Comparison of ENCODE assay signal across 8 mouse cellular contexts in genomic region chrX:160502048-160503041, GRCm38 (mm10). TPM values are rescaled to one million over a fixed set of nuclear protein-coding genes. Genes with fewer than 3 reads are reported as not detected.
DNase-seq lines count a peak whose midpoint lies in the region; ATAC-seq and TF ChIP-seq lines count a peak whose summit lies in the region.

TSS of gene Phka2 (plus strand) at chrX:160502166.

- peak within 1 kb of the TSS; percentile 92 for H3K27ac ChIP-seq in bone marrow macrophage, adult 2 months (ENCODE audit: insufficient read depth, low read depth, low read length)
- peak within 1 kb of the TSS; percentile 88 for H3K27ac ChIP-seq in embryonic fibroblast, embryonic 13.5 days (ENCODE audit: insufficient read depth, low read length)
- peak within 1 kb of the TSS; percentile 90 for H3K27ac ChIP-seq in heart, embryonic 10.5 days
- H3K27ac ChIP-seq in kidney, embryonic 15.5 days, result peak within 1 kb of the TSS; percentile 94

- DNase-seq in A20 (ENCODE audit: low read depth, low spot score), result peak; percentile 90
- DNase-seq in heart, embryonic 10.5 days (ENCODE audit: low spot score), result peak; percentile 91
- peak; percentile 88 for DNase-seq in liver
- peak; percentile 83 to 90 for DNase-seq in spleen, postnatal 4 days (ENCODE audit: low spot score in 2 of 2)

- TF ChIP-seq CTCF in bone marrow macrophage, adult 2 months (IDR thresholded peaks at IDR 0.05; ENCODE audit: low read depth, low read length), result no peak
- TF ChIP-seq CTCF in embryonic fibroblast, embryonic 13.5 days (IDR thresholded peaks at IDR 0.05; ENCODE audit: borderline replicate concordance, insufficient read depth, low read length), result no peak

- WGBS in heart, embryonic 10.5 days, result 15% methylated on average over 59 of the region's 61 CpGs
- WGBS in kidney, embryonic 15.5 days, result 21% methylated on average over 59 of the region's 61 CpGs

- H3K4me2 ChIP-seq in kidney, embryonic 15.5 days, result peak within 1 kb of the TSS; percentile 63

- TF ChIP-seq POLR2A in bone marrow macrophage, adult 2 months (IDR thresholded peaks at IDR 0.05; ENCODE audit: borderline replicate concordance, low read depth, low read length), result no peak
- peak; percentile 65; the same call in 1 of the 2 replicates for TF ChIP-seq POLR2A in embryonic fibroblast, embryonic 13.5 days (IDR thresholded peaks at IDR 0.05; ENCODE audit: low read depth, low read length)

- peak within 1 kb of the TSS; percentile 85 for H3K4me3 ChIP-seq in bone marrow macrophage, adult 2 months (ENCODE audit: insufficient read depth, low read length)
- H3K4me3 ChIP-seq in embryonic fibroblast, embryonic 13.5 days (ENCODE audit: insufficient read depth, low read length), result peak within 1 kb of the TSS; percentile 97
- peak within 1 kb of the TSS; percentile 67 for H3K4me3 ChIP-seq in heart, embryonic 10.5 days
- H3K4me3 ChIP-seq in kidney, embryonic 15.5 days (replicated peaks), result peak within 1 kb of the TSS; percentile 62

- peak within 1 kb of the TSS; percentile 44 for H3K9ac ChIP-seq in kidney, embryonic 15.5 days

- no peaks in the 10 kb centered on the region for H3K9me3 ChIP-seq in heart, embryonic 10.5 days
- no peaks in the 10 kb centered on the region for H3K9me3 ChIP-seq in kidney, embryonic 15.5 days (replicated peaks)

- peaks cover 10% of the 10 kb centered on the region for H3K4me1 ChIP-seq in bone marrow macrophage, adult 2 months (ENCODE audit: control insufficient read depth, insufficient read depth, low read length)
- peaks cover 5% of the 10 kb centered on the region; the same call in 1 of the 2 replicates for H3K4me1 ChIP-seq in embryonic fibroblast, embryonic 13.5 days (ENCODE audit: control insufficient read depth, insufficient read depth, low read length)
- 0 out of 2 replicates have a peak, but pooled peaks cover 3% of the 10 kb centered on the region for H3K4me1 ChIP-seq in heart, embryonic 10.5 days
- 0 out of 2 replicates have a peak, but pooled peaks cover 3% of the 10 kb centered on the region for H3K4me1 ChIP-seq in kidney, embryonic 15.5 days

- peaks cover 16% of the 10 kb centered on the region for H3K27me3 ChIP-seq in heart, embryonic 10.5 days (ENCODE audit: insufficient read depth, poor library complexity, severe bottlenecking)
- H3K27me3 ChIP-seq in kidney, embryonic 15.5 days, result peaks cover 37% of the 10 kb centered on the region

- ATAC-seq in kidney, embryonic 15.5 days (replicated peaks; ENCODE audit: low FRiP score), result peak; percentile 99
- peak; percentile 96 for ATAC-seq in monocyte, adult 5-6 weeks (replicated peaks; ENCODE audit: insufficient number of reproducible peaks, low FRiP score, low TSS enrichment, poor library complexity, severe bottlenecking)

- H3K36me3 ChIP-seq in heart, embryonic 10.5 days, result no peaks in the 10 kb centered on the region
- no peaks in the 10 kb centered on the region for H3K36me3 ChIP-seq in kidney, embryonic 15.5 days

RNA-seq across cellular contexts. Expression of gene Phka2, which starts in this region (rescaled TPM):
- 119 and 143 TPM in 2 replicates for polyA plus RNA-seq in bone marrow macrophage, adult 2 months (2012; ENCODE audit: insufficient read depth, insufficient read length, missing spikeins)
- 17.7 and 22.2 TPM in 2 replicates for polyA plus RNA-seq in embryonic fibroblast, embryonic 13.5 days (2011; ENCODE audit: insufficient read length, low read depth, missing spikeins)
- polyA plus RNA-seq in heart, embryonic 10.5 days (2016; fragmentation: Nextera tagmentation; extraction: Ambion mirVana), result 16.3 and 26.4 TPM in 2 replicates
- 14.4 and 14.8 TPM in 2 replicates for polyA plus RNA-seq in kidney, embryonic 15.5 days (2015; fragmentation: Nextera tagmentation; extraction: Ambion mirVana)
- 17.5 to 40.7 TPM (median 33.9 TPM) in 3 replicates for total RNA-seq in monocyte, adult 5-6 weeks (2017)

Comparison
In these comparisons a context has a peak if more than half of its experiments do, and no peak if none do; other contexts are left out.
1. Peak in every context shown above with its lines: DNase-seq, ATAC-seq, H3K4me3 ChIP-seq and H3K27ac ChIP-seq.